Mouse (Mus musculus): Measurements from ENCODE around the gene Gabpb2. TPM values are rescaled to one million over a fixed set of nuclear protein-coding genes. Genes with fewer than 3 reads are reported as not detected.

Gabpb2 gene
- 8.9 and 9.8 TPM in 2 replicates for polyA plus RNA-seq (2015; fragmentation: Nextera tagmentation; extraction: Ambion mirVana)

DNA sequence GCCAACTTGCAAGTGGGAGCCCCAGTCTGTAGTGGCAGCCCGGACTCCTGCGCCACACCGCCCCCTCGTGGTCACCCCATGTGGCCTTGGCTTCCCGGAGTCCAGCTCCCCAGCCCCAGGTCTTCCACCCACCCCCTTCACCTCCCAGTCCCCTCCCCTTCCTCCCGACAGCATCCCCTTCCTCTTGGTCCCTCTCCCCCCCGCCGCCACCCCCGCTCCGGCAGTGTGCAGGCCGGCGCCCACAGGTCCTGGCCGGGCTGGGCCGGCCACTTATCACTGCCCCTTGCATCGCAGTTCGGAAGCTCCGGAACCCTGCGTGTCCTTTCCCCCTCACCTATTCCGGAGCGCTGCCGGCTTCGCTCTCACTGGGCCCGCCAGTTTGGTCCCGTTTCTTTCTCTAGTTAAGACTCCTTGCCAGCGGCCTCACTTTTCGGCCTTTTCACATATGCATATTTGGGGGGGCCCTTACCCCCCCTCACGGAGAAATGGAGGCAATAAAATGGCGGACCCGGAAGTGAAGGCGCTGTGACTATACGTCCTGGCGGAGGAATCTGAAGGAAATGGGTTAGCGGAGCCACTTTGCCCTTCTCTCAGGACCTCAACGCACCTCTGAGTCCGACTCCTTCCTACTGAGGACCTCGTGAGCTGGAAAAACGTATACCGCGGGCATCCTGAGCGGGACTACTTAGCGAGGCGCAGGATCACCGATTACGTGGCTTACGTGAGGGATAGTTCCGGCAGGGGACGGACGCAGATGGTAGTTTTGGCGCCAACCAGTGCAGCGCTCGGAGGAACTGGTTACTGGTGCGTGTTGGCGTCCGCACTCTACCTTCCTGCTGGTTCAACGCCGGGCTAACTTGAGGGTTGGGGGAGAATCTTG lies at the start of gene Gabpb2:
Gene Gabpb2 (minus strand): TSS at position 662 of the 880 bp plus-strand sequence.
- peaks cover 12% of the 10 kb centered on the region for H3K4me1 ChIP-seq
- under 1% methylated on average over 56 of the region's 56 CpGs for WGBS
- ATAC-seq (ENCODE audit: insufficient number of reproducible peaks, low FRiP score, low TSS enrichment, low read depth), result peak; percentile 92
- no peaks in the 10 kb centered on the region for H3K27me3 ChIP-seq
- no peaks in the 10 kb centered on the region for H3K9me3 ChIP-seq (replicated peaks)
- peak within 1 kb of the TSS; percentile 92 for H3K9ac ChIP-seq
- peak within 1 kb of the TSS; percentile 53 for H3K4me2 ChIP-seq (replicated peaks)
- H3K27ac ChIP-seq (replicated peaks), result peak within 1 kb of the TSS; percentile 100
- peak within 1 kb of the TSS; percentile 76 for H3K4me3 ChIP-seq (replicated peaks)
- peaks cover 41% of the 10 kb centered on the region for H3K36me3 ChIP-seq

- WGBS, result 94% methylated on average over 3 of the region's 3 CpGs
- Histone ChIP-seq H3K36me3 (peaks cover 64% of the 10 kb centered on the region), H3K27ac (replicated peaks) (no peak overlapping the region), H3K4me3 (replicated peaks) (no peak overlapping the region), H3K4me2 (replicated peaks) (no peak overlapping the region), H3K4me1 (no peaks in the 10 kb centered on the region), H3K9me3 (replicated peaks) (no peaks in the 10 kb centered on the region), H3K27me3 (no peaks in the 10 kb centered on the region), H3K9ac (no peak overlapping the region)
- no peak for ATAC-seq (ENCODE audit: insufficient number of reproducible peaks, low FRiP score, low TSS enrichment, low read depth)
These were observed 48.3 kb upstream of the Gabpb2 start for GRCm38 (mm10) chr3:95266052-95266451.

DNA sequence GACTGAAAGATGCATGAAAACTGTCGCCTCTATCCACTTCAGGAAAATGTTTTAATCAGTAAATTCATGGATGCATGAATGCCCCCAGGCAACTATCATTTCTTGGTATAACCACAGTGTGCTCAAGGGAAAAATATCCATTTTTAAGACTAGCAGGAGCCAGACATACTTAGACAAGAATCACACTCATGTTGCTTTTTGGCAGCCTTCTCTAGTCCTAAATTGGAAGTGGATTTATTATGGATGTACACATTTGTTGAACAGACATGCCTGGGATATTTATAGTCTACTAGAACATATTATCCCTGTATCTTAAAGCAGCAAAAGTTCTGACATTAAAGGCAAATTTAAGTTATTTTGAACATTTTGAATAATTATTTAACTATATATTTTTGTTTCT lies 47.0 kb upstream of the Gabpb2 start:
- 56% methylated on average over 1 of the region's 1 CpGs for WGBS
- no peaks in the 10 kb centered on the region for H3K27me3 ChIP-seq
- no peaks in the 10 kb centered on the region for H3K9me3 ChIP-seq (replicated peaks)
- H3K36me3 ChIP-seq, result peaks cover 71% of the 10 kb centered on the region
- H3K4me3 ChIP-seq (replicated peaks), result no peak overlapping the region
- no peaks in the 10 kb centered on the region for H3K4me1 ChIP-seq
- no peak overlapping the region for H3K4me2 ChIP-seq (replicated peaks)
- H3K27ac ChIP-seq (replicated peaks), result peak overlapping the region; percentile 17; the same call in 1 of the 2 replicates
- no peak overlapping the region for H3K9ac ChIP-seq
- no peak for ATAC-seq (ENCODE audit: insufficient number of reproducible peaks, low FRiP score, low TSS enrichment, low read depth)

DNA sequence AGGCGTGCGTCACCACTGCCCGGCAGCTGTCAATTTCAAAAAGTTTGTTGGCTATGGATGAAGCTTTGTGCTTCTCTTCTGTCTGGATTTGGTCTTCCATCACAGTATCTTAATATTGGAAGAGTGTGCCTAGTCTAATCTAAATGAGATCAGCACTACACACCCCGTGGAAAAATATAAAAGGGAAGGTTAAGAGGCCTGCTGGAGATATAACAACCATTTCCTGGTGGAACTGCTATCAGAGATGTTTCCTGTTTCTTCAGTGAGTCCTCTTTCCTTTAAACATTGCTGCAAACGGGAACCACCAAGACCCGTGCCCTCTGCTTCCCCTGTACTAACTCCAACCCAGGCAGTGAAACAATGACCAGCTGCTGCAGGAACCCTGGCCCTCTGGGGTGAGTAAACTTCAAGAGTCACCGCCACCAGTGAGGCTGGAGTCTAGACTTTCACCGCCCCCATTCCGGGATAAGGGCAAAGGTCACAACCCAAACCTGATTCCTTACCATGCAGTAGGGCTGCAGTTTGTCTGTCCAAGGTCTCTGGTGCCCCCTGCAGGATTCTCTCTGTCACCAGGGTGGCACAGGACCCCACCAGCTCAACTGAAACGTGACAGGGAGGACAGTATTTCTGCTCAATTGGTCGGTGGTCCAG lies 45.5 kb upstream of the Gabpb2 start:
- Histone ChIP-seq H3K4me1 (no peaks in the 10 kb centered on the region), H3K36me3 (peaks cover 76% of the 10 kb centered on the region), H3K27ac (replicated peaks) (no peak overlapping the region), H3K9ac (no peak overlapping the region), H3K27me3 (no peaks in the 10 kb centered on the region), H3K4me2 (replicated peaks) (no peak overlapping the region), H3K4me3 (replicated peaks) (no peak overlapping the region), H3K9me3 (replicated peaks) (no peaks in the 10 kb centered on the region)
- no peak for ATAC-seq (ENCODE audit: insufficient number of reproducible peaks, low FRiP score, low TSS enrichment, low read depth)
- 46% methylated on average over 11 of the region's 11 CpGs for WGBS

DNA sequence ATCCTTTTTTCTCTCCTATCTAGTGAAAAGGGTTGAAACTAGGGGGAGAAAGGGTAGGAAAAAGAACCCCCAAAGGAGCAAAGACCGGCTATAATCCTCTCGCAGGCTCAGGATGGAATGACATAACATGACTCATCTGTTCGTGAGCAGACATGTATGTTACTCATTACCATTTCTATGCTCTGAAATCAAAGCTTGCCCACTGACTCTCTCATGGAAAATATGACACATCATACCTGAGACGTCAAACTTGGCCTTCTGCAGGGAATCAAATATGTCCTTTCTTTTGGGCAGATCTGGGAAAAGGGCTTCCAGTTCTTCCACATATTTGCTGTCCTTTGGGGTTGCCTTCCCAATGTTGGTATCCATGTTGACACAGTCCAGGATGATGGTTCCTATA lies 44.3 kb upstream of the Gabpb2 start:
- Histone ChIP-seq H3K27me3 (no peaks in the 10 kb centered on the region), H3K27ac (replicated peaks) (no peak overlapping the region), H3K9ac (no peak overlapping the region), H3K36me3 (peaks cover 76% of the 10 kb centered on the region), H3K9me3 (replicated peaks) (no peaks in the 10 kb centered on the region), H3K4me1 (no peaks in the 10 kb centered on the region), H3K4me3 (replicated peaks) (no peak overlapping the region), H3K4me2 (replicated peaks) (no peak overlapping the region)
- WGBS, result 71% methylated on average over 4 of the region's 4 CpGs
- ATAC-seq (ENCODE audit: insufficient number of reproducible peaks, low FRiP score, low TSS enrichment, low read depth), result no peak

- no peak for ATAC-seq (ENCODE audit: insufficient number of reproducible peaks, low FRiP score, low TSS enrichment, low read depth)
- H3K36me3 ChIP-seq, result peaks cover 86% of the 10 kb centered on the region
- H3K4me1 ChIP-seq, result no peaks in the 10 kb centered on the region
- no peaks in the 10 kb centered on the region for H3K27me3 ChIP-seq
- no peak overlapping the region for H3K27ac ChIP-seq (replicated peaks)
- no peak overlapping the region for H3K9ac ChIP-seq
- WGBS, result 83% methylated on average over 5 of the region's 5 CpGs
- H3K4me2 ChIP-seq (replicated peaks), result no peak overlapping the region
- no peak overlapping the region for H3K4me3 ChIP-seq (replicated peaks)
- H3K9me3 ChIP-seq (replicated peaks), result no peaks in the 10 kb centered on the region
These were observed 39.2 kb upstream of the Gabpb2 start for GRCm38 (mm10) chr3:95256931-95257330.

GRCm38 (mm10) chr3:95250783-95251424 lies 33.2 kb upstream of the Gabpb2 start, which contains the start of gene Bnipl:
Bnipl (minus strand) TSS chr3:95251193.
- H3K36me3 ChIP-seq, result peaks cover 34% of the 10 kb centered on the region
- 45% methylated on average over 7 of the region's 7 CpGs for WGBS
- H3K9ac ChIP-seq, result no peak within 1 kb of the TSS
- 0 out of 2 replicates have a peak, but pooled peaks cover 5% of the 10 kb centered on the region for H3K4me1 ChIP-seq
- no peaks in the 10 kb centered on the region for H3K27me3 ChIP-seq
- H3K9me3 ChIP-seq (replicated peaks), result no peaks in the 10 kb centered on the region
- peak; percentile 55; the same call in 1 of the 2 replicates for ATAC-seq (ENCODE audit: insufficient number of reproducible peaks, low FRiP score, low TSS enrichment, low read depth)
- peak within 1 kb of the TSS; percentile 74 for H3K27ac ChIP-seq (replicated peaks)
- H3K4me3 ChIP-seq (replicated peaks), result peak within 1 kb of the TSS; percentile 20; the same call in 1 of the 2 replicates
- H3K4me2 ChIP-seq (replicated peaks), result peak within 1 kb of the TSS; percentile 27

DNA sequence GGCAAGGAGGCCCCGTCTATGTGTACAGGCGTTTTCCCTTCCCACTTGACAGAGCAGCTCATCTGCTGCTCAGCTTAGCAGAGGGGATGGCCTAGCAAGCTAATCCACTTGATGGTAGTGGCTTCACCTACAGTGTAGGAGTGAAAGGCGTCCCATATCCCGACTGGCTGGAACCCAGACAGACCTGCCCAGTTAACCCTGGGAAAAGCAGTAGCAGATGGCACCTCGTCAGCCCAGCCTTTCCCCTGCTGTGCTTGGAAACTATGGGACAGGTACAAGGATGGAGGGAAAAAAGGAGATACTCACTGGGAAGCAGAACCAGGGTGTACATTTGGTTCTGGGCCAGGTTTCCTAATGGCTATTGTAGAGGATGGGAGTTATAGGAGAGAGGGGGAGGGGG lies 32.6 kb upstream of the Gabpb2 start:
- Histone ChIP-seq H3K27me3 (no peaks in the 10 kb centered on the region), H3K4me2 (replicated peaks) (peak overlapping the region; percentile 27), H3K36me3 (peaks cover 34% of the 10 kb centered on the region), H3K9me3 (replicated peaks) (no peaks in the 10 kb centered on the region), H3K27ac (replicated peaks) (peak overlapping the region; percentile 74), H3K4me1 (0 out of 2 replicates have a peak, but pooled peaks cover 5% of the 10 kb centered on the region), H3K9ac (no peak overlapping the region), H3K4me3 (replicated peaks) (peak overlapping the region; percentile 20; the same call in 1 of the 2 replicates)
- no peak for ATAC-seq (ENCODE audit: insufficient number of reproducible peaks, low FRiP score, low TSS enrichment, low read depth)
- WGBS, result 63% methylated on average over 5 of the region's 5 CpGs

DNA sequence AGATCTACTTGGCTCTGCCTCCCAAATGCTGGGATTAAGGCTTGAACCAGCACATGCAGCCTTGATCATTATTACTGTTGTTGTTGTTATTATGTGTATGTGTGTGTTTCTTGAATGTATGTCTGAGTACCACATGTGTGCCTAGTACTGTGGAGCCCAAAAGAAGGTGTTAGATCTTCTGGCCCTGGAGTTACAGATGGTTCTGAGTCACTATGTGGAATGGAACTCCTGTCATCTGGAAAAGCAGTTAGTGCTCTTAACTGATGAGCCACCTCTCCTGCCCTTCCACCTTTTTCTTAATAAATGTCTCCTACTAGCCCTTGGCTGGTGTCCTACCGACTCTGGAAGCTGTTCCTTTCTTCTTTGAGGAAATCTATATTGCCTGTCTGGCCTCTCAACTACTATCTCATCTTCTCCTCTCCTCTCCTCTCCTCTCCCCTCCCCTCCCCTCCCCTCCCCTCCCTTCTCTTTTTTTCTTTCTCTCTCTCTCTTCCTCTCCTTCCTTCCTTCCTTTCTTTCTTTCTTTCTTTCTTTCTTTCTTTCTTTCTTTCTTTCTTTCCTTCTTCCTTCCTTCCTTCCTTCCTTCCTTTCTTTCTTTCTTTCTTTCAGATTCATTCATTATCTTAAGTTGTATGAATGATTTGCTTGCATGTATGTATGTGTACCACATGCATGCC lies 30.1 kb upstream of the Gabpb2 start:
- Histone ChIP-seq H3K4me1 (0 out of 2 replicates have a peak, but pooled peaks cover 5% of the 10 kb centered on the region), H3K4me2 (replicated peaks) (no peak overlapping the region), H3K27me3 (no peaks in the 10 kb centered on the region), H3K9me3 (replicated peaks) (no peaks in the 10 kb centered on the region), H3K36me3 (peaks cover 13% of the 10 kb centered on the region), H3K4me3 (replicated peaks) (no peak overlapping the region), H3K9ac (no peak overlapping the region), H3K27ac (replicated peaks) (no peak overlapping the region)
- no peak for ATAC-seq (ENCODE audit: insufficient number of reproducible peaks, low FRiP score, low TSS enrichment, low read depth)
- WGBS, result 87% methylated on average over 1 of the region's 1 CpGs

- Histone ChIP-seq H3K4me1 (0 out of 2 replicates have a peak, but pooled peaks cover 5% of the 10 kb centered on the region), H3K27me3 (no peaks in the 10 kb centered on the region), H3K4me3 (replicated peaks) (no peak overlapping the region), H3K4me2 (replicated peaks) (no peak overlapping the region), H3K27ac (replicated peaks) (no peak overlapping the region), H3K36me3 (peaks cover 7% of the 10 kb centered on the region; the same call in 1 of the 2 replicates), H3K9ac (no peak overlapping the region), H3K9me3 (replicated peaks) (no peaks in the 10 kb centered on the region)
- no peak for ATAC-seq (ENCODE audit: insufficient number of reproducible peaks, low FRiP score, low TSS enrichment, low read depth)
- WGBS, result 73% methylated on average over 5 of the region's 5 CpGs
These were observed 28.9 kb upstream of the Gabpb2 start for GRCm38 (mm10) chr3:95246465-95247231.
